Mouse (Mus musculus) heart, embryonic 15.5 days (tissue): ENCODE results near the gene Krtcap2. TPM values are rescaled to one million over a fixed set of nuclear protein-coding genes. Genes with fewer than 3 reads are reported as not detected.
"Not testable (repeated sequence)": the region's sequence is repeated elsewhere in the genome, so short reads cannot be mapped to it uniquely, and the experiment has no call there.

Source experiments
- ATAC-seq: fragments of 200-750 bp; cut with Nextera tagmentation; replicated peaks from 2 replicates; pipeline ENCODE4 v1.8.0; 2017; ENCODE audit warnings: low read depth, moderate TSS enrichment; ENCODE audit not compliant: insufficient number of reproducible peaks, insufficient read depth, low FRiP score
- H3K27ac ChIP-seq: fragments of 300-500 bp; sonication (generic); 2 replicates; pipeline ENCODE4 v1.5.1; 2015; ENCODE audit warnings: mild to moderate bottlenecking, inconsistent platforms
- H3K27me3 ChIP-seq: fragments of 300-500 bp; sonication (generic); 2 replicates; pipeline ENCODE4 v1.6.1; 2015; ENCODE audit warnings: inconsistent platforms
- H3K36me3 ChIP-seq: fragments of 300-500 bp; sonication (generic); 2 replicates; pipeline ENCODE4 v1.6.1; 2015; ENCODE audit warnings: mild to moderate bottlenecking, inconsistent platforms
- H3K4me1 ChIP-seq: fragments of 300-500 bp; sonication (generic); replicated peaks from 2 replicates; pipeline ENCODE4 v1.6.1; 2015; ENCODE audit warnings: inconsistent platforms
- H3K4me2 ChIP-seq: fragments of 300-500 bp; sonication (generic); 2 replicates; pipeline ENCODE4 v1.6.1; 2015; ENCODE audit warnings: inconsistent platforms, mild to moderate bottlenecking, moderate library complexity
- H3K4me3 ChIP-seq: fragments of 300-500 bp; sonication (generic); 2 replicates; pipeline ENCODE4 v1.5.1; 2015; ENCODE audit warnings: mild to moderate bottlenecking, inconsistent platforms
- H3K9ac ChIP-seq: fragments of 300-500 bp; sonication (generic); 2 replicates; pipeline ENCODE4 v1.6.1; 2015; ENCODE audit warnings: mild to moderate bottlenecking, inconsistent platforms
- H3K9me3 ChIP-seq: fragments of 300-500 bp; sonication (generic); replicated peaks from 2 replicates; pipeline ENCODE4 v1.6.1; 2016; ENCODE audit warnings: inconsistent platforms
- WGBS: fragments of 180-500 bp; shearing (Covaris S2); methylation state at CpG from one replicate; pipeline ENCODE4 v1.1.7; 2015; ENCODE audit warnings: mixed read lengths; 5-methylcytosine and 5-hydroxymethylcytosine counted together
- polyA plus RNA-seq: library from polyadenylated mRNA; unstranded; fragments of >200 nt; fragmentation: Nextera tagmentation; extraction: Ambion mirVana; gene quantifications from 2 replicates; pipeline ENCODE4 v1.2.1, GENCODE M21; 2015

Gene Krtcap2
- polyA plus RNA-seq, 1 experiment from 2014 or later, result 207 TPM

DNA sequence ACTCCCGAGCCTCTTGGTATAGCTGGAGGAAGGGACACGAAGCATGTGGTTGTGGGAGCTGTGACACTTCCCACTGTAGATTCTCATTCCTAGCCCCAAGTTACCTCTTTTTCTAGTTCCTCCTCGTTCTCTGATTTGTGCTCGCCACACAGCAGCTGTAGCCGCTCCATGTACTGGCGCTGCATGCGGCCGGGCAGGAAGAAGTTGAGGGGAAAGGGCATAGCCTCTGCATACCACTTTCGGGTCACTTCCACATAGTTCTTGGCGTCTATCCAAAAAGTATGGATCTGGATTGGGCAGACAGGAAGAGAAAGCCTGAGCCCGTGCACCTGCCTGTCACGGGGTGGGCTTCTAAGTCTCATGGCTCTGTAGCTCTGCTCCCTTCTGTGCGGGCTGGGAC lies 35.6 kb upstream of the Krtcap2 start:
- WGBS, result 75% methylated on average over 13 of the region's 13 CpGs
- ATAC-seq, result no peak
- Histone ChIP-seq H3K36me3 (peaks cover 52% of the 10 kb centered on the region), H3K27ac (peak overlapping the region; percentile 46; the same call in 1 of the 2 replicates), H3K9ac (no peak overlapping the region), H3K4me2 (no peak overlapping the region), H3K4me1 (peaks cover 30% of the 10 kb centered on the region), H3K9me3 (no peaks in the 10 kb centered on the region), H3K27me3 (no peaks in the 10 kb centered on the region), H3K4me3 (no peak overlapping the region)

DNA sequence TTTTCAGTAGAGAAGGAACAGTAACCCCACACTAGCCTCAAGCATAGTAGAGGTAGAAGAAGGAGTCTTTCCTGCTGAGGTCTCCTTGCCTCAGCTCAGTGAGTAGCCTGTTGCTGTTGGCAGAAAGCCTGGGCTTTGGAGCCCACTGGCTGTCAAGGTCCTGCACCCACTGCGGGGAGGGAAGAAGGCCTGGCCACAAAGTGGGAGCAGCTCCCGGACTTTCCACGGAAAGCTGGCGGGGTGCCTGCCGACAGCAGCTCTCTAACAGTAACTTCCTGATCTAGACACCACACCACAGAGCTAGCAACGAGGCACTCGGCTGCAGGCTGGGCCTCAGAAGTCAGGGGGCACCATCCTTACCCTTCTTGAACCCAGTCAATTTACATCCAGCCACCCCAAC lies 35.0 kb upstream of the Krtcap2 start:
- Histone ChIP-seq H3K27ac (peak overlapping the region; percentile 46), H3K9me3 (no peaks in the 10 kb centered on the region), H3K4me2 (no peak overlapping the region), H3K36me3 (peaks cover 48% of the 10 kb centered on the region), H3K27me3 (no peaks in the 10 kb centered on the region), H3K4me1 (peaks cover 36% of the 10 kb centered on the region), H3K4me3 (no peak overlapping the region), H3K9ac (no peak overlapping the region)
- no peak for ATAC-seq
- 60% methylated on average over 7 of the region's 7 CpGs for WGBS

DNA sequence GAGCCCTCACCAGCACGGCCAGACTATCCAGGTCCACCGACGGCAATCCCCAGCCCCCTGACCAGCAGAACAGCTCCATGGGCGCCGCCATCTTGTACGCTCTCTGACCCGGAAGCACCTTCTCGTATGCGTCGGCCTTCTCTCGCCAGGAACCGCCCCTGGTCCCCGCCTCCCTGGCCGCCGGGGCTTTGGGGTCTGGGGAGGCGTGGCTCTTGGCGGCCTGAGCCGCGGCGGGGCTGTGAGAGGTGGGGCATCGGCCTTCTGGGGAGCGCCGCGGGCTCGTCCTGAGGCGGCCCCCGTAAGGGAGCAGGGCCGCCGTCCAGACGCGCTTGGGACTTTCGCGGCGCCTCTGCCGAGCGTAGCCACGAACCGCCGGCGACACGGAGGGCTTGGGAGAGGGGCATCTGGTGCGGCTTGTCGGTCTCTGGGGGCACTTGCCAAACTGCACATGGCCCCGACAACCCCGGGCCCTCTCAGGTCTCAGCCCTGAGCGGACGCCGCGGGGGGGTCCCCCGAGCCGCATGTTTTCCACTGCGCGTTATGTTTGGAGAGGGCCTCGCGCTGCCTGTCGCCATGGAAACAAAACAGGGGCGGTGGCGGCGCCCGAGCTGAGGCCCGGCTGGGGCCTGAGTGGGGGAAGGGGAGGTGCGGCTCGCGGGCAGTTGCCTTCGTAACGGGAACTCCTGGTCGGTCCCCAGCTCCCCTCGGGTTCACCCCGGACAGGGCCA lies 31.8 kb upstream of the Krtcap2 start:
- Histone ChIP-seq H3K9ac (peak overlapping the region; percentile 74), H3K27ac (peak overlapping the region; percentile 98), H3K9me3 (no peaks in the 10 kb centered on the region), H3K4me3 (peak overlapping the region; percentile 92), H3K36me3 (peaks cover 17% of the 10 kb centered on the region), H3K4me2 (peak overlapping the region; percentile 92), H3K4me1 (peaks cover 40% of the 10 kb centered on the region), H3K27me3 (no peaks in the 10 kb centered on the region)
- ATAC-seq, result peak; percentile 93
- under 1% methylated on average over 68 of the region's 69 CpGs for WGBS

DNA sequence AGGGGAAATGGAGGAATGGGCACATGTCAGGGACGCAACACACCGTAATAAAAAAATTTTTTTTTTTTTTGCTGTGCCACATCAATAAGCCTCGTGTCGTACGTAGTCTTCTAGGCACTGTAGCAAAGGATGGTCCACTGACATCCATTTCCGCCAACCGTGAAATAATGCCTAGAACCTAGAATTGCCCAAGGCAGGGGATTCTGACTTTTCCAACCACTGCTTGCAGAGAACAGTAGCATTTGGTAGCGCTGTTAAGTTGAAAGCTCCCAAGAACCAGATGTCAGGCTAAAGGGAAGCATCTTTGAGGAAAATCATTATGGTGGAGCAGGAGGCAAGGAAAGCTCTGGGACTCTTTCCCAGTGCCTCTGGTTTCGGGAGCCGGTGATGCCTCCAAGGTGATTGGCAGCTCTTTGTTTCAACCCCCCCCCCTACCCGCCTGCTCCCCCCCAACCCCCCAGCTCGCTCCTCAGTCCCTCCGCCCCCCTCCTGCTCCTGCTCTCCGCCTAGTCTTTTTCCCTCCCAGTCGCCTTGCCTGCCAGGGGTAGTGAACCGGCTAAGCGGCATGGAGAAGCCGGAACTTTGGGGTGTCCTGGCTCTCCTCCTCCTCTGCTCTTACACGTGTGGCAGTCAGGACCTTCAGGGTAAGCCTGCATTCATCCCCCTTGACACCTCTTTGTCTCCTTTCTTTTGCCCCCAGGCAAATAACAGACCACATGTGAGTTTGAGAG lies 30.9 kb upstream of the Krtcap2 start, which contains the start of gene Thbs3:
Gene Thbs3, plus strand, starts transcription at position 500 of the 731 bp plus-strand sequence.
- Histone ChIP-seq H3K4me1 (peaks cover 36% of the 10 kb centered on the region), H3K36me3 (peaks cover 8% of the 10 kb centered on the region; the same call in 1 of the 2 replicates), H3K9ac (peak within 1 kb of the TSS; percentile 74), H3K4me3 (peak within 1 kb of the TSS; percentile 92), H3K27ac (peak within 1 kb of the TSS; percentile 98), H3K9me3 (no peaks in the 10 kb centered on the region), H3K27me3 (no peaks in the 10 kb centered on the region), H3K4me2 (peak within 1 kb of the TSS; percentile 92)
- ATAC-seq, result no peak
- 2% methylated on average over 18 of the region's 19 CpGs for WGBS

DNA sequence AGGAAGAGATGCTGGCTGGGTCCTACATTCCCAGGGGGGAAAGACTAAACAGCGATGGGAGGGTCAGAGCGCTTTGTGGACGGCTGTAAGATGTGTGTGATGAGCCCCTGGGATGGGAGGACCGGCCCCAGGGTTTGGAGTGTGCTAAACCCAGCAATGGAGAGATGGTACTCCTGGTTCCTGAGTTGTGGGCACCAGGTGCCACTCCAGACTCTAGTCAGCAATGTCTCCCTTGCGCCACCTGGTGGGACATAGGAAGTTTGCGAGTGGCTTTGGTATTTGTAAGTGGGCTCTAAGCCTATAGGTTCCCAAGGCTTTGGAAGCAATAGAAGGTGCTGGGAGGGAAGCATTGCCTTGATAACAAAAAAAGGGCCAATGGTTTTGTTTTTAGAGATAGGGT lies 29.9 kb upstream of the Krtcap2 start:
- H3K4me3 ChIP-seq, result peak overlapping the region; percentile 92
- H3K27ac ChIP-seq, result peak overlapping the region; percentile 98; the same call in 1 of the 2 replicates
- peak overlapping the region; percentile 92 for H3K4me2 ChIP-seq
- peak overlapping the region; percentile 12; the same call in 1 of the 2 replicates for H3K9ac ChIP-seq
- peaks cover 33% of the 10 kb centered on the region for H3K4me1 ChIP-seq
- H3K27me3 ChIP-seq, result no peaks in the 10 kb centered on the region
- no peaks in the 10 kb centered on the region for H3K9me3 ChIP-seq
- 1% methylated on average over 6 of the region's 6 CpGs for WGBS
- no peak for ATAC-seq
- no peaks in the 10 kb centered on the region for H3K36me3 ChIP-seq

DNA sequence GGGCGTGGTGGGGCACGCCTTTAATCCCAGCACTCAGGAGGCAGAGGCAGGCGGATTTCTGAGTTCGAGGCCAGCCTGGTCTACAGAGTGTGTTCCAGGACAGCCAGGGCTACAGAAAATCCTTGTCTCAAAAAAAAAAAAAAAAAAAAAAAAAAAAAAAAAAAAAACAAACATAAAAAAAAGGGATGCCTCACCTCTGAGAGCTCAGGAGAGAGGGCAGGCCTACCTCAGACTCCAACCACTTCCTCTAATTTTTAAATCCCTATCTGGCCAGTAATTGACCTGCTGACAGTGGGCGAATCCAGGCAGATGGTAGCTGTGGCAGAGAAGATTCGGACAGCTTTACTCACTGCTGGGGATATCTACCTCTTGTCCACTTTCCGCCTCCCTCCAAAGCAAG lies 29.4 kb upstream of the Krtcap2 start:
- 71% methylated on average over 7 of the region's 7 CpGs for WGBS

DNA sequence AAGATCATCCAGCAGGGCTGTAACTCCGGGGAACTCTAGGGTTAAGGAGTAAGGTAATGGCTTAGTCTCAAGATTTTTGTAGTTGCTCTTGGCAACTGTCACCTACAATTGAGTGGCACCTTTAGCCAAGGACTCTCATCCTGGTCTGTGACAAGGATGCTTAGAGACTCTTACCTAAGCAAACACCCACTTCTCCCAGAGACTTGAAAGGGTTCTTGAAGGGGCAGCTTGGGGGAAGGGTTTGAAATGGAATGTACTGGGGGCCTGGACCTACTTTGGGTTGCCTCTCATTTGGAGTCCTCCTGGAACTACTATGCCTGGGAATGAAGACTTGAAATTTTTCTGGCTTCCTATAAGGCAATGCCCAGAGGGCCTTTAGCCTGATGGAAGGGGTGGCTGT lies 27.5 kb upstream of the Krtcap2 start:
- WGBS, result 79% methylated on average over 1 of the region's 1 CpGs
- H3K27ac ChIP-seq, result no peak overlapping the region
- H3K4me3 ChIP-seq, result no peak overlapping the region
- no peaks in the 10 kb centered on the region for H3K36me3 ChIP-seq
- no peaks in the 10 kb centered on the region for H3K27me3 ChIP-seq
- no peak overlapping the region for H3K4me2 ChIP-seq
- H3K4me1 ChIP-seq, result peaks cover 19% of the 10 kb centered on the region
- H3K9ac ChIP-seq, result no peak overlapping the region
- H3K9me3 ChIP-seq, result no peaks in the 10 kb centered on the region
- no peak for ATAC-seq

More for the DNA sequence above, 29.4 kb upstream of the Krtcap2 start:
- ATAC-seq, H3K27ac ChIP-seq, H3K9me3 ChIP-seq, H3K9ac ChIP-seq, H3K4me3 ChIP-seq, H3K36me3 ChIP-seq, H3K27me3 ChIP-seq: not testable (repeated sequence)
- Histone ChIP-seq H3K4me1 (peaks cover 32% of the 10 kb centered on the region), H3K4me2 (peak overlapping the region; percentile 92; the same call in 1 of the 2 replicates)

DNA sequence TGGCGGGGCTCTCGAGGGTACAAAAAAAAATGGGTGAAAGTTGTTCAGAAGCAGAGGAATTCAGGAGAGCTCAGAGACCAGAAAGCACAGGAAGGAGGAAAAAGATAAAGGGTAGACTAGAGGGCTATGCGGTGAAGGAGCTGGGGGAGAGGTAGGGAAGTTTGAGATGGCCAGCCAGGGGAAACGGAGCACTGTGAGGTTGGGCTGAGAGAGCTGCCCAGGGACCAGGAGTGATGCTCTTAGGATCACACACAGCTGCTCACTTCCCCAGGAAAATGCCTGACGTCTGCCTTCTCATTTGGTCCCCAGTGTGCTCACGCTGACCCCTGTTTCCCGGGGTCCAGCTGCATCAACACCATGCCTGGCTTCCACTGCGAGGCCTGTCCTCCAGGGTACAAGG lies 26.2 kb upstream of the Krtcap2 start:
- H3K9me3 ChIP-seq, result no peaks in the 10 kb centered on the region
- H3K36me3 ChIP-seq, result no peaks in the 10 kb centered on the region
- no peak overlapping the region for H3K4me3 ChIP-seq
- WGBS, result 13% methylated on average over 8 of the region's 8 CpGs
- H3K9ac ChIP-seq, result no peak overlapping the region
- H3K27me3 ChIP-seq, result no peaks in the 10 kb centered on the region
- no peak overlapping the region for H3K4me2 ChIP-seq
- peaks cover 17% of the 10 kb centered on the region for H3K4me1 ChIP-seq
- H3K27ac ChIP-seq, result no peak overlapping the region
- no peak for ATAC-seq

DNA sequence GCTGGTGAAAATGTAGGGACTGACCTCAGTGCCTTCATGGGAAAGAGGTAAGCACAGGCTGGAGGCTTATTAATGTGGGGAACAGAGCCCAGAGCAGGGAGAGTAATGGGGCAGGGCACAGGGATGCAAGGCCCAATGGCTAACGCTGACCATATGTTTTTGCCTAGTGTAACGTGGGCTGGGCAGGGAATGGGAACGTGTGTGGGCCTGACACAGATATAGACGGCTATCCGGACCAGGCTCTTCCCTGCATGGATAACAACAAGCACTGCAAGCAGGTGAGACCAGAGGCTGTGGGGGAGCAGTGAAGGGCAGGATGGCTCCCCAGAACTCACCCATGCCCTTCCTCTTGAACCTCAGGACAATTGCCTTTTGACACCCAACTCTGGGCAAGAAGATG lies 24.6 kb upstream of the Krtcap2 start:
- H3K4me2 ChIP-seq, result no peak overlapping the region
- ATAC-seq, result no peak
- no peak overlapping the region for H3K9ac ChIP-seq
- H3K36me3 ChIP-seq, result no peaks in the 10 kb centered on the region
- no peaks in the 10 kb centered on the region for H3K9me3 ChIP-seq
- H3K4me1 ChIP-seq, result peaks cover under 1% of the 10 kb centered on the region
- no peak overlapping the region for H3K4me3 ChIP-seq
- H3K27me3 ChIP-seq, result peaks cover 13% of the 10 kb centered on the region
- 78% methylated on average over 5 of the region's 5 CpGs for WGBS
- H3K27ac ChIP-seq, result no peak overlapping the region

DNA sequence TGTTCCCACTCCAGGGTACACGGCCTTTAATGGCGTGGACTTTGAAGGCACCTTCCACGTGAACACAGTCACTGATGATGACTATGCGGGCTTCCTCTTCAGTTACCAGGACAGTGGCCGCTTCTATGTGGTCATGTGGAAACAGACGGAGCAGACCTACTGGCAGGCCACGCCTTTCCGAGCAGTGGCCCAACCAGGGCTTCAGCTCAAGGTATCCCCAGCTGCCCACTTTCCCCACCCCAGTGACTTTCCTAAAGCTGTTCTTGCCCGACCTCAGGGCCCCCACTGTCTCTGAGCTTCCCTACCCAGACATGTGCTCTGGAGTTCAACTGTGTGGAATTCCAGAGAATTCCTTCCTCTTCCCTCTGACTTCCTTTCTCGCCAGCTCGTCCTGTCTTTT lies 21.0 kb upstream of the Krtcap2 start:
- ATAC-seq, result no peak
- WGBS, result 71% methylated on average over 11 of the region's 11 CpGs
- no peaks in the 10 kb centered on the region for H3K9me3 ChIP-seq
- no peak overlapping the region for H3K4me3 ChIP-seq
- no peak overlapping the region for H3K27ac ChIP-seq
- no peak overlapping the region for H3K4me2 ChIP-seq
- peaks cover 17% of the 10 kb centered on the region for H3K4me1 ChIP-seq
- no peaks in the 10 kb centered on the region for H3K36me3 ChIP-seq
- H3K9ac ChIP-seq, result no peak overlapping the region
- H3K27me3 ChIP-seq, result peaks cover 22% of the 10 kb centered on the region

DNA sequence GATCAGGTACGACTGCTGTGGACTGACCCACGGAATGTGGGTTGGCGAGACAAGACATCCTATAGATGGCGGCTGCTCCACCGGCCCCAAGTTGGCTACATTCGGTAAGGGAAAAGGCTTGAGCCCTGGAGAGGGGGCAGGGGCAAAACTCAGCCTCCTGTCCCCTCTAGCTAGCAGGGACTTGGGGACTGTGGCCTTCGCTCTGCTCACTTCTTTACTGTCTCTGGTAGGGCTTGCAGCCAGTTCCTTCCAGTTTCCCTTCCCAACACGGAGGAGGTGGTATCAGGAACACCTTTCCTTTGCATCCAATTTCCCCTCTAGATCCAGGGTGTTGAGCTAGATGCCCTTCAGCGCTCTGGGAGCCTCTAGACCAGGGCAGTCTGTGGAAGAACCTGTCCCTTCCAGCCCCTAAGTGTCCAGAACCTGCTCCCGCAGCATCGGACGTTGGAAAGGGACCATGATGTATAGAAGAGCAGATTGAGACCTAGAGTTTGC lies 20.4 kb upstream of the Krtcap2 start:
- Histone ChIP-seq H3K4me3 (no peak overlapping the region), H3K27me3 (peaks cover 28% of the 10 kb centered on the region), H3K4me1 (peaks cover 17% of the 10 kb centered on the region), H3K9me3 (no peaks in the 10 kb centered on the region), H3K4me2 (peak overlapping the region; percentile 17; the same call in 1 of the 2 replicates), H3K36me3 (no peaks in the 10 kb centered on the region), H3K9ac (no peak overlapping the region), H3K27ac (no peak overlapping the region)
- WGBS, result 63% methylated on average over 12 of the region's 12 CpGs
- no peak for ATAC-seq
